Mouse (Mus musculus): ENCODE measurements at regions not wholly inside any gene's neighbourhood (a gene's known extent, or its start where the extent isn't known, plus 50 kb on each side); places are given as distances from the start of the nearest gene placed in this dataset.
A peak's percentile ranks its signal among the peaks of the same experiment; 100 is the strongest.

DNA sequence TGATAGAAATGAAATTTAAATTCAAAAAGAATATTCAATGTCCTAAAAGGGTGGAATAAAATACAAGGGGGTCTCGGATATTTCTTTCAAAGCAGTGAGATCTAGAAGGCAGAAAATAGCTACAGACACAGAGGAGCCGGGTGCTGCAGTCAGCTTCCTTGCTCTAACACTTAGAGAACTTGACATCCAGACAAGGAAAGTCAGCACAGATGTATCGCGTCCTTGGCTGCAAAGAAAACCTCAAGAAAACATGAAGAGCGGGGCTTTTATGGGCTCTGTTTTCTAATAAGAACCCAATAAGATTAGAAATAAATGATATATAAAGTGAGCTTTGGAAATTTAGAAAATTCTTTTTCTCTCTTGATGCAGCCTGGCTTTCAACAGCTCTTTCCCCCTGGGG is 53.1 kb upstream of the Glis3 start:
- DNase-seq = no peak

DNA sequence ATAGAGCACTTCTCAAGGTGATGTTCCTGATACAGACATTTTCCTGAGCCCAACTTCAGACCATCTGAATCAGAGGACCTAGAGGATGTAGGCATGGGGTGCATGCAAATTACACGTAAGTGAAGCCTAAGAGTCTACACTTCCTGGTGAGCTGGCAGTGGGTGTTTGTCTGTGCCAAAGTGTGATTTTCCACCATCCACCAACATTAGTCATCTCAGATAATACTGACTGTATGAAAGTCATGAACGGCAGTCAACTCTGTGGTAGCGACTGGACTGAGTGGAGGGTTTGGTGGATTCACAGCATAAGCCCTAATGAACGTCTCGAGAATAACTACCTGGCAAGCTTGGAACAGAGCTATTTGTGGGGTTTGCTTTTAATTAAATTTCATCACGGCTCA is 53.9 kb upstream of the Glis3 start:
- no peak for DNase-seq

DNA sequence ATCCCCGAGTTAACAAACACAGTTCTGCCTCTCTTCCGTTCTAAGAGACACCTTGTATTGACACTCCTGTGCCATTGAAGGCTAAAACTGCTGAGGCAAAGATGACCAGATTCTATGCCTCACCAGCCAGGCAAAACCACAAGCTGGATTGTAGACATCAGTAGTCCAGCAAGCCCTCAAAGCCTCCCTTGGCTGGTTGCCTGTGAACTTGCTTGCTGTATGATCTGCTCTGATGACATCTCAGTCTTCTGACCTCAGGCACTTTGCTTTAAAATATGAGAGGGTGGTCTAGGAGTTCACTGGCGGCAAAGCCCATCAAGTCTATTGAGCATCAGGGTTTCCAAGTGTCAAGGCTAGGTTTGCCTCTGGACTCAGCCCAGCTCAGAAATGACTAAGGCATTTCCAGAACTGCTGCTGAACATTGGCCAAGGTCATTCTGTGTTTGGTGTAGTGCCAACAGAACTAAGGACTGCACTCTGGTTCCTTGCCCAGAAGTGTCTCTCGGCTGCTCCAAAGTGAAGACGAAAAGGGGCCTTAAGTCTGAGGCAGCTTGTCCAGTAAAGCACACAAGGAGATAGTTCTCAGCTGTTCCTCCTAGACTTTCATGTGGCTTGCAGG is 63.4 kb upstream of the Glis3 start:
- DNase-seq = peak; percentile 81 to 84

DNA sequence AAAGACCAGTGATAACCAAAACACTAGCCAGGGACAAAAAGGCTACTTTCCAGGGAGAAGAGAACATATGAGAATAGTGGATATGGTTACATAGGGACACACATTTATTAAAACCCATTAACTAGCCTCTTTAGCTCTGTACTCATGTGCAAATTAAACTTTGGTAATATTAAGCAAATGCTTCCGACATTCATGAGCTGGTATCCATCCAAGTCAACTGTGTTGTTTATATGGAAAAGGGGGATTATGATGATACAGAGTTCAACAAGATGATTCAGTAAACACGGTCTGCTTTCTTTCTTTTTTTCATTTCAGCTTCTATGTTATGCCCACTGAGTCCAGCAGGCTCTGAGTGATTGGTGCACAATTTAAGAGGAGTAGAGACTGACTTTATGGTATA is 65.2 kb upstream of the Glis3 start:
- DNase-seq = no peak

DNA sequence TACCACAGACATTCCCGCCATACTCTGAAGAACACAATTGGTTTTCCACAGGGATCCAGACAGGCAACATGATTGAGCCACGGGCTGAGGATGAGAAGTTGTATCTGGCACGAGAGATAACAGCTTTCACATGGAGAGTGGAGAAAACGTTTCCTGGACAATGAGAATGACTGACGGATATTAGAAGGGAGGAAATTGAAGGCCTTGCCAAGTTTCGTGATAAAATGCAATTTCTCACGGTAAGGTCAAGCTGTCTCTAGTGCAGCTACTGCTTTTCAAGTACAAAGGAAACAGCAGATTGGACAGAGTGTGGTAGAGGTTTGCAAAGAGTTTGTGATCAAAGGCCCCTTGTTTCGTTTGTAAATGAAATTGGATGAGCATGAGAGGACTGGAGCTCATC is 65.7 kb upstream of the Glis3 start:
- peak in 1 of 2 experiments; percentile 9 for DNase-seq

DNA sequence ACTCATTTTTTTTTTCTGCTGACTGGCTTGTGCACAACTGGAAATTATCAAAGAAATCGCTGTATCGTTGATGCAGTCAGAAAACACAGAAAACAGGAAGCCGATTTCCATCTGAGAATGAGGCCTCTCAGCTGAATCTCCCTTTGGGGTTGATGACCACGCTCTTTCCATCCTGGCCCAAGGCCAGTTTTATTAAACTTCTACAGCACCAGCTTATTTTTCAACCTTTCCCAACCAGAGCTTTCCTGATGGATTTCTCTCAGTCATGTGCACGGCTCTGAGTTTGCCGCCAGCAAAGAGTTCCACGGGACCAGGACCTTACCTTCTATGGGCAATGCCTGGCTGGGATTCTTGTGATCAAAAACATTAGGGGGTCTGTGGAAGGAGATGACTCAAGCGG is 71.2 kb upstream of the Glis3 start:
- DNase-seq = peak; percentile 18 to 41

DNA sequence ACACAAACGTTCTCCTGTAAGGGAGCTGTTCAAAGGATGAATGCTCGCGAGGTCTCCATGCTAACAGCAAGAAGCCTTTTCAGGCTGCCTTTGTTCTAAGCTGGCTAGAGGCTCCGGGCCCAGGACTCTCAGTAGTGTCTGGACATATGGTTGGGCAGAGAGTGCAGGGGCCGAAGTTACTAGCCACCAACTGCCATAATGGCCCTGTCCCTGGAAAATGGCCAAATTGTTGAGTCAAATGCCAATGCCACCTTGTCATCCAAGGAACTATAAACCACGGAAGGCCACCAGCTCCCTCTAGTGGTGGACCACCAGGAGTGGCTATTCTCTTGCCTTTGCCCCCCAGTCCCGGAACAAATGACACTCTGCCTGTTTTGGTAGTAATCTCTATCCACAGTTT is 76.0 kb upstream of the Slc1a1 start:
- peak; percentile 77 to 79 for DNase-seq

DNA sequence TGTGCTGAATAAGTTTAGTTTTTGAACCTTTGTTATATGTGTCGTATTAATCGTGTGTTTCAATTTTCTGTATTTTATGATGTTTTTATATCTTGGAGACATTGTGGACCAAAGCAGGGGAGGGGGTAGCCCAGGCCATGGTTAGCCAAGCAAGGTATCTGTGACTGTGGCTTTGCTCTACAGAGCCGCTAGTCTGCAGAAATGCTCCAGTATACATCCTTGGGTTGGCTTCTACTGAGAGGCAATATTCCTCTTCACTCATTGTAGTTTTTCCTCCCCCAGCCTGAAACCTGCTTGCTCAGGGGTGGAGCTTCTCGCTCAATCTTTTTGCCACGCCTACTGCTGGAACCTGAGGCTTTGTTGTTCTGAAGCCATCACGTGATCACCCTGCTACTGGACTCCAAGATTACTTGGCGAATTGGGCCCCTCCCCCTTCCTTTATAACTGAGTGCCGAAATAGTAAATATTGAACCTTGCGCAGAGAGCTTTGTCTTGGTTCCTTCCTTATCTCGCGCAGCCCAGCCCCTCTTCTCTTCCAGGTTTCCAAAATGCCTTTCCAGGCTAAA is 70.0 kb upstream of the Slc1a1 start:
- no peak for DNase-seq

DNA sequence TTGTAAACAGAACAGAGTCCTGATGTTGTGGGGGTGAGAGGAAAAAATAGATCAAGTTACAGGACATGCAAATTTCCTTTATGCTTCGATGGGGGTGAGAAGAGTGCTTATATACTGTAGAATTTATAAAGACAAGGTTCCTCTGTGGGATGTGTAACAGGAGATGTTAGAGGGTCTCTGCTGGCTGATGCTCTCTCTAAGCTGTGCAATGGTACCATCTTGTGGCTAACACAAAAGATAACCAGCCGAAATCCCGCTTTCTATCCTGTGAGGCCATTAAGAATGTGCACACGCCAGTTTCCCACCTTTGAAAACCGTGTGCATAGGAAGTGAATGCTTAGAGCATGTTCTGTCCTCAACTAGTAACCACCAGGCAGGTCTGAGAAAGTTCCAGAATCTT is 66.6 kb upstream of the Slc1a1 start:
- no peak for DNase-seq

DNA sequence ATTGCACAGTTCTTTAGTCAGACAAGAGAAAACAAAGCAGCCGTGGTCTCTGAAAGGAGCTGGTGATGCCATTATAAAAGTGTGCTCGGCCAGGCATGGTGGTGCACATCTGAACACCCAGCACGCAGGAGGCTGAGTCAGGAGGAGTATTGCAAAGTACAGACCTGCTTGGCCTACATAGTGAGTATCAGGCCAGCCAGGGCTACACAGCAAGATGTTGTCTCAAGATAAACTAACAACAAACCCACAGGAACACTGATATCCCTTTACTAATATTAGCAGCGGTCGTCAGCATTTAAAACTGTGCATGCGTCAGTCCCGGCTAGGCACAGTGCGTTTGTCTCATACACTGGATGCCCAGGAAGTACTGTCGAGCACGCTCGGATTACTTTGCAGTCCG is 64.4 kb upstream of the Slc1a1 start:
- no peak for DNase-seq

DNA sequence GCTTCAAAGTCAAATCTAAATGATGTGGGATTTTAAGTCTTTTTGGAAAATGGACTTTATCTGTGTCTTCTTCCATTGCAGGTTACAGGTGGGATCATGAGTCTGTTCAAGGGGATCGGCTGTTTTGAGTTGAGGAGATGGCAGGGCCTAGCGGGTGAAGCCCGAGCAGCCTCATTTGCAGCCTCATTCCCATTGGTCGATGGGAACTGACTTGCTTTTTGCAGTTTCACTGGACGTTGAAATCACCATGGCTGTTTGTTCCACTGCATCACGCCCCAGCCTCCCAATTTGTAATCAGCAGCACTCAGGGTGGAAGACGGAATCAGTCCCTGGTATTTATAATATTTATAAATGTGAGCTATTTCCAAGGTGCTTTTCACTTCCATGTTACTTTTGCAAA is 63.0 kb upstream of the Slc1a1 start:
- no peak for DNase-seq

DNA sequence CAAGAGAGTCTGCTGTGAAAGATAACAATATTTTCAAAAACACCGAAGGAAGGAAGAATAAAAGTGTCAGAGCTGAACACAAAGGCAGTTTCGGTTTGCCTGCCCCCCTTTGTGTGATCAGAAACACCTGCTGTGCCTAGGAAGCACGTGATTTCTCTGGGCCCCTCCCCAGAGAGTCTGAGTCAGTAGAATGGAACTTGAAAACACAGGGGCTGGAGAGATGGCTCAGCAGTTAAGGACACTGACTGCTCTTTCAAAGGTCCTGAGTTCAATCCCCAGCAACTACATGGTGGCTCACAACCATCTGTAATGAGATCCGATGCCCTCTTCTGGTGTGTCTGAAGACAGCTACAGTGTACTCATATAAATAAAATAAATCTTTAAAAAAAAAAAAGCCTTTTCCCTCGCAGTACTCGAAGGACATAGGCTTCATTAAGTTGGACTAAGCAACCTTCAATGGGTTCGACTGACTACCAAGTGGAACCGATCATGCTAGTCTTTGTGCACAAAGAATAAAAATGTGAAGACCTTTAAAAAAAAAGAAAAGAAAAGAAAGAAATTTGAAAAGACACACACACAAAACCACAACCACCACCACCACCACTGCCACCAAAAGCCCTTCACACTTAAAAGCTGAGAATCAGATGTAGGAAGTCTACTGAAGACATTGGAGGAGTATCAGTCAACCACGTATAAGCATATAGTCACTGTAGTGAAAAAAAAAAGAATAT is 61.8 kb upstream of the Slc1a1 start:
- DNase-seq = peak; percentile 38

DNA sequence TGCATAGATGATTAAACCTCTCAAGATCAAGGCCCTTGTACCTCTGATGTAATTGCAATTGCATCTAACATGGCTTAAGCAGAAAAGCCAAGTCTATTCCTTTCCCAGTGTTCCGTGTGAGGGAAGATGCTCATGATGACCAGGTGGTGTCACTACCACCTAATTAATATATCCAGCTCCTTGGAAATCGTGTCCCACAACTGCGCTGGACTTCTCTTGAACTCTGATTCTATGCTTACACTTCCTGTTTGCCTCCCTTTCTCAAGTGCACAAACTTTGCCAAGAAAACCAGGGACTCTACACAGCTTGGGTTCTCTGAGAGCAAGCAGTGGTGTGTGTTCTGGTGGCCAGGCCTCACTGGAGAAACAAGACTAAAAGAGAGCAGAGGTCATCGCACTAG is 58.0 kb upstream of the Slc1a1 start:
- peak; percentile 18 to 44 for DNase-seq

DNA sequence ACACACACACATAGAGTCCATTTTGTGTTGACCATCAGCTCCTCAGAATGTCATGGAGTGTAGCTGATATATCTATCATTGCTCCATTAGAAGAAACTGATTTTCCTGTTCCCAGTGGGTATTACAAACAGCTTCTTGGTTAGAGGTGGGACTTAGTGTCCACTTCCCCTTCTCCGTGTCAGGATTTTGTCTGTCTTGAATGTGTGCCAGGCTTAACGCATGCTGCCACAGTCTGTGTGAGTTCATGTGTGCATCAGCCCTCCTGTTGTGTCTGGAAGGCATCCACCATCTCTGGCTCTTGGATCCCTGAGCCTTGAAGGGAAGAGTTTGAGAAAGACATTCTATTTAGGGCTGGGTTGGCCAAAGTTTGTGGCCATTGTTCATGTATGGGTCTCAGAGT is 57.2 kb upstream of the Slc1a1 start:
- no peak for DNase-seq

DNA sequence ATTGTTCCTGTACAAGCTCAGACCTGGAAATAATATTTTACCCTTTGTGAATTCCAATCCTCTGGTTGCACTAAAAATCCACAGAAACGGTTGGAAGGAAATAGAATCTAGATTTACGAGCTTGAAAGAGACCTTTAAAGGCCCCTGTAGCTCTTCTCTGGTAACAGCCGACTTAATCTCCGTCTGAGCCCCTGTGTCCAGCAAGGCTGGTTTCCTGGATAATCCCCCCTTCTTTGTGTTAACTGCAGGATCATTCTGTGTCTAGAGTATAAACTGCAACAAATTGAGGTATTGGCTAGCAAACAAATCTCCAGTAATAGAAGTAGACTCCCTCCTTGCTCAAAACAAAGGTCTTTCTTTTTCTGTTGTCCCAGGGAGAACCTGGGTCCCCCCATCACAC is 56.5 kb upstream of the Slc1a1 start:
- DNase-seq = no peak

DNA sequence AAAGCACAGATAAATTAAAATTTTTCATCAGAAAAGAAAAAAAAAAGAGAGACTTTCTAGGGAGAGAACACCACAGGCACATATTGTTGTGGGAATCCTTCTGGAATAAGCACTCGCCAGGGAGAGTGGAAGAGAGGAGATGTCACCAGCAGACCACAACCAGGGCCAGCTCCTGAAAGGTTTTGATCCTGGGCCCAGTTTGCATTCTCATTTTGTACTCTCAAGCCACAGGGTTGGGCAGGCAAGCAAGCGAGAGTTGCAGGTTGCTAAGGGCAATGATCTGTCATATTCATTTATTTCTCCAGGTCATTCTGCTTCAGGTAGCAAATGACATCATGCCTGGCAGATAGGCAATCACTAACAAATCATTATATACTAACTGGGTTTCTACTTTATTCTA is 52.9 kb upstream of the Slc1a1 start:
- DNase-seq = no peak
